In genomic region chr6:38910828-38911559, GRCm38 (mm10) we compare ENCODE assay signal across 8 mouse cellular contexts. TPM values are rescaled to one million over a fixed set of nuclear protein-coding genes. Genes with fewer than 3 reads are reported as not detected.
DNase-seq lines count a peak whose midpoint lies in the region; ATAC-seq lines count a peak whose summit lies in the region.

No protein-coding gene starts in this region.

- peak; percentile 73 for DNase-seq in hindbrain, embryonic 10.5 days (ENCODE audit: low spot score)
- peak; percentile 84 for DNase-seq in adrenal gland, postnatal 14 days
- peak; percentile 80 for DNase-seq in embryonic facial prominence, embryonic 11.5 days (ENCODE audit: low spot score)
- DNase-seq in layer of hippocampus, adult 18-20 months (ENCODE audit: low spot score in 2 of 2), result peak; percentile 35 to 77
- peak; percentile 61 to 74 for DNase-seq in spleen, postnatal 14 days (ENCODE audit: low spot score in 2 of 2)

- 0 out of 2 replicates have a peak, but pooled peaks cover 4% of the 10 kb centered on the region for H3K27me3 ChIP-seq in hindbrain, embryonic 10.5 days (ENCODE audit: insufficient read depth, poor library complexity, severe bottlenecking)
- H3K27me3 ChIP-seq in hindbrain, embryonic 13.5 days, result peaks cover 6% of the 10 kb centered on the region; the same call in 1 of the 2 replicates
- no peaks in the 10 kb centered on the region for H3K27me3 ChIP-seq in embryonic facial prominence, embryonic 11.5 days (ENCODE audit: control insufficient read depth, insufficient read depth, low read length)
- H3K27me3 ChIP-seq in heart, embryonic 16.5 days (ENCODE audit: control insufficient read depth, insufficient read depth, low read length), result no peaks in the 10 kb centered on the region
- no peaks in the 10 kb centered on the region for H3K27me3 ChIP-seq in lung, embryonic 16.5 days (ENCODE audit: control insufficient read depth, insufficient read depth, low read depth, low read length)

- H3K36me3 ChIP-seq in hindbrain, embryonic 10.5 days, result no peaks in the 10 kb centered on the region
- H3K36me3 ChIP-seq in hindbrain, embryonic 13.5 days, result no peaks in the 10 kb centered on the region
- no peaks in the 10 kb centered on the region for H3K36me3 ChIP-seq in embryonic facial prominence, embryonic 11.5 days (replicated peaks; ENCODE audit: control insufficient read depth, insufficient read depth, low read depth, low read length)
- no peaks in the 10 kb centered on the region for H3K36me3 ChIP-seq in heart, embryonic 16.5 days (ENCODE audit: control insufficient read depth, insufficient read depth)
- no peaks in the 10 kb centered on the region for H3K36me3 ChIP-seq in lung, embryonic 16.5 days (ENCODE audit: control insufficient read depth, insufficient read depth, low read length)

- H3K27ac ChIP-seq in hindbrain, embryonic 10.5 days, result no peak overlapping the region
- H3K27ac ChIP-seq in hindbrain, embryonic 13.5 days, result no peak overlapping the region
- no peak overlapping the region for H3K27ac ChIP-seq in embryonic facial prominence, embryonic 11.5 days (replicated peaks; ENCODE audit: low read depth, low read length)
- no peak overlapping the region for H3K27ac ChIP-seq in heart, embryonic 16.5 days (ENCODE audit: low read length)
- peak overlapping the region; percentile 14 for H3K27ac ChIP-seq in lung, embryonic 16.5 days (ENCODE audit: low read length)

- H3K4me1 ChIP-seq in hindbrain, embryonic 10.5 days (replicated peaks), result peaks cover 33% of the 10 kb centered on the region
- peaks cover 19% of the 10 kb centered on the region for H3K4me1 ChIP-seq in hindbrain, embryonic 13.5 days (replicated peaks)
- no peaks in the 10 kb centered on the region for H3K4me1 ChIP-seq in embryonic facial prominence, embryonic 11.5 days (ENCODE audit: control insufficient read depth, insufficient read depth, low read length)
- no peaks in the 10 kb centered on the region; the same call in 1 of the 2 replicates for H3K4me1 ChIP-seq in heart, embryonic 16.5 days (ENCODE audit: control insufficient read depth, insufficient read depth, low read length)
- H3K4me1 ChIP-seq in lung, embryonic 16.5 days (replicated peaks; ENCODE audit: control insufficient read depth, insufficient read depth, low read length), result peaks cover 7% of the 10 kb centered on the region; the same call in 1 of the 2 replicates

- H3K9me3 ChIP-seq in hindbrain, embryonic 10.5 days, result no peaks in the 10 kb centered on the region
- no peaks in the 10 kb centered on the region for H3K9me3 ChIP-seq in hindbrain, embryonic 13.5 days
- no peaks in the 10 kb centered on the region for H3K9me3 ChIP-seq in embryonic facial prominence, embryonic 11.5 days (replicated peaks; ENCODE audit: control insufficient read depth, low read length)
- H3K9me3 ChIP-seq in heart, embryonic 16.5 days (replicated peaks; ENCODE audit: control insufficient read depth, low read length), result no peaks in the 10 kb centered on the region
- no peaks in the 10 kb centered on the region for H3K9me3 ChIP-seq in lung, embryonic 16.5 days (ENCODE audit: control insufficient read depth, low read length)

- H3K4me3 ChIP-seq in hindbrain, embryonic 10.5 days, result no peak overlapping the region
- no peak overlapping the region for H3K4me3 ChIP-seq in hindbrain, embryonic 13.5 days
- no peak overlapping the region for H3K4me3 ChIP-seq in embryonic facial prominence, embryonic 11.5 days (ENCODE audit: low read depth, low read length)
- H3K4me3 ChIP-seq in heart, embryonic 16.5 days (ENCODE audit: low read length), result no peak overlapping the region
- H3K4me3 ChIP-seq in lung, embryonic 16.5 days (ENCODE audit: low read length), result no peak overlapping the region

- no peak overlapping the region for H3K9ac ChIP-seq in hindbrain, embryonic 13.5 days
- no peak overlapping the region for H3K9ac ChIP-seq in embryonic facial prominence, embryonic 11.5 days (replicated peaks; ENCODE audit: low read length)
- no peak overlapping the region for H3K9ac ChIP-seq in heart, embryonic 16.5 days (ENCODE audit: low read length)
- no peak overlapping the region for H3K9ac ChIP-seq in lung, embryonic 16.5 days (ENCODE audit: low read length)

- no peak overlapping the region for H3K4me2 ChIP-seq in hindbrain, embryonic 13.5 days
- H3K4me2 ChIP-seq in embryonic facial prominence, embryonic 11.5 days (ENCODE audit: low read depth, low read length), result no peak overlapping the region
- no peak overlapping the region for H3K4me2 ChIP-seq in heart, embryonic 16.5 days (ENCODE audit: low read depth, low read length)
- no peak overlapping the region for H3K4me2 ChIP-seq in lung, embryonic 16.5 days (ENCODE audit: low read depth, low read length)

- no peak for ATAC-seq in hindbrain, embryonic 13.5 days (ENCODE audit: low FRiP score)
- ATAC-seq in embryonic facial prominence, embryonic 11.5 days (replicated peaks; ENCODE audit: insufficient number of reproducible peaks, low FRiP score, low TSS enrichment, low read depth), result 0 out of 2 replicates have a peak, but pooled peaks have one; percentile 62
- 0 out of 2 replicates have a peak, but pooled peaks have one; percentile 23 for ATAC-seq in heart, embryonic 16.5 days (replicated peaks; ENCODE audit: extremely low read depth, insufficient read depth, low FRiP score)
- ATAC-seq in lung, embryonic 16.5 days (ENCODE audit: low read depth), result peak; percentile 48

- WGBS in hindbrain, embryonic 10.5 days, result 72% methylated on average over 3 of the region's 3 CpGs
- 74% methylated on average over 3 of the region's 3 CpGs for WGBS in hindbrain, embryonic 13.5 days
- 66% methylated on average over 3 of the region's 3 CpGs for WGBS in embryonic facial prominence, embryonic 11.5 days
- WGBS in heart, embryonic 16.5 days, result 27% methylated on average over 3 of the region's 3 CpGs
- WGBS in lung, embryonic 16.5 days, result 33% methylated on average over 3 of the region's 3 CpGs

RNA-seq across cellular contexts. Expression of gene Hipk2, which starts 35.0 kb away (rescaled TPM):
- polyA plus RNA-seq in hindbrain, embryonic 10.5 days (2016; fragmentation: Nextera tagmentation; extraction: Ambion mirVana), result 28.5 and 29.6 TPM in 2 replicates
- 39.6 and 42.1 TPM in 2 replicates for polyA plus RNA-seq in hindbrain, embryonic 13.5 days (2015; fragmentation: Nextera tagmentation; extraction: Ambion mirVana)
- total RNA-seq in adrenal gland, postnatal 14 days (2021), result 92.5 and 104 TPM in 2 replicates
- polyA plus RNA-seq in embryonic facial prominence, embryonic 11.5 days (2014; fragmentation: Nextera tagmentation; extraction: Ambion mirVana), result 12.7 and 16.7 TPM in 2 replicates
- polyA plus RNA-seq in heart, embryonic 16.5 days (2015; fragmentation: Nextera tagmentation; extraction: Ambion mirVana), result 9.4 and 11.2 TPM in 2 replicates
- total RNA-seq in layer of hippocampus, adult 18-20 months (2021), result 10 to 100 TPM; 63.8 to 66.2 TPM
- 19.8 and 21.0 TPM in 2 replicates for polyA plus RNA-seq in lung, embryonic 16.5 days (2015; fragmentation: Nextera tagmentation; extraction: Ambion mirVana)

RNA-seq across cellular contexts. Expression of gene Tbxas1, which starts 35.8 kb away (rescaled TPM):
- polyA plus RNA-seq in hindbrain, embryonic 10.5 days (2016; fragmentation: Nextera tagmentation; extraction: Ambion mirVana), result 1.1 and 1.9 TPM in 2 replicates
- polyA plus RNA-seq in hindbrain, embryonic 13.5 days (2015; fragmentation: Nextera tagmentation; extraction: Ambion mirVana), result 2.6 and 2.7 TPM in 2 replicates
- total RNA-seq in adrenal gland, postnatal 14 days (2021), result 2.3 and 3.0 TPM in 2 replicates
- 1.0 and 1.8 TPM in 2 replicates for polyA plus RNA-seq in embryonic facial prominence, embryonic 11.5 days (2014; fragmentation: Nextera tagmentation; extraction: Ambion mirVana)
- 1.6 and 1.9 TPM in 2 replicates for polyA plus RNA-seq in heart, embryonic 16.5 days (2015; fragmentation: Nextera tagmentation; extraction: Ambion mirVana)
- 1 to 10 TPM; 1.9 to 2.7 TPM for total RNA-seq in layer of hippocampus, adult 18-20 months (2021)
- polyA plus RNA-seq in lung, embryonic 16.5 days (2015; fragmentation: Nextera tagmentation; extraction: Ambion mirVana), result 3.9 and 4.1 TPM in 2 replicates
